Mouse (Mus musculus): Measurements from ENCODE around the gene Olfr1394. TPM values are rescaled to one million over a fixed set of nuclear protein-coding genes. Genes with fewer than 3 reads are reported as not detected.

Olfr1394 gene
- not detected for polyA plus RNA-seq (2017; shearing (Covaris generic))

DNA sequence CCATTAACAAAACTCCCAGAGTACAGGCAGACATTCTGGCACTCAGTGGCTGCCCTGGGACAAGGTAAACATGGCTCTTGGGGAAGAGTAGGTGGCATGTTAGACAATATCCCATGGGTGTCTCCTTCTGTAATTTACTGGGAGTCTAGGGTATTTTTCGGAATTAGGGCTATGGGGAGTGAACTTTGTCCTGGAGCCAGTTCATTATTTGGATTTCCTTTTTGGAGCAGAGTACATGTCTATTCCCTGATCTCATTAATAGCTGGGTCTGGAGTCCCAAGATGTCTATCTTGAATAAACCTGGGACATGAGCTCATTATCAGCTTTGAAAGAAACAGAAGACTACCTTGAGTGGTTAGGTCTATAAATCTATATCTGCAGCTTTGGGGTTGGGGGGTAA is at the start of gene Olfr1394:
Olfr1394 (plus strand) TSS at position 301 of the 400 bp plus-strand sequence.

DNA sequence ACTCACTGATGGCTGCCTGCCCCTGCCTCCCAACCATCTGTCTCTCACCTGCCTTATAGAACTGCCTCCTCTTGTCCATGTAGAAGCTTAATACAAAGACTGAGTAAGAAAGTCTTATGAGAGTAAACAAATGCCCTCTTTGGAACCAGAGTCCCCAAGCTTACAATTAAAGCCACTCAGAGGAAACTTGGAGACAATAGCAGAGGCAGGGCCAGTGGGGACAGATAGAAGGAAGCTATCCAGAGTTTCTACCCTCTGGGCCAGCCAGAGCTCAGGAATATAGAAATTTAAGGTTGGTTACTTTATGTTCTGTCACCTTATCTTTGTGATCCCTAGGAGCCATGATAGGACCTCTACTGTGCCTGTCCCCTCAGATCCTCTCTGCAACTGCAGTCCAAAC is 39.4 kb upstream of the Olfr1394 start, which contains the start of gene Olfr1396:
Olfr1396 (minus strand) TSS at position 101 of the 400 bp plus-strand sequence.

DNA sequence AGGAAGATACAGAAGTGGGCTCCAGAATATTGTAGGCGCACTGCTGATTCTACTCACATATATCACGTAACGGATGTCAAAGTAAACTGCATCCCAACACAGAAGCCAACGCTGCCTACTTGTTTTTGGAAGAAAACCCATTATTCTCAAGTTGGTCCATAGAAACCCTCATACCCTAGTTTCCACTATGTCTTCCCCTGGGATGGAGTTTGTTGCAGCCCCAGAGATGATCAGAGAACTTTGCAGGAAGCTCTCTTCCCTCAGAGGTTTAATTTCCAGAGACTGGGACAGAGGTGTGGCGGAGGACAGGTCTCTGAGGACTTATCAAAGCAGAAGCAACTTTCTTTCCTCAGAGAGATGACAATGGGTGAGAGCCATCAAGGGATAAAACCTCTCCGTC is 12.2 kb upstream of the Olfr1394 start, which contains the start of gene Olfr1395:
Olfr1395 (plus strand) TSS at position 301 of the 400 bp plus-strand sequence.

DNA sequence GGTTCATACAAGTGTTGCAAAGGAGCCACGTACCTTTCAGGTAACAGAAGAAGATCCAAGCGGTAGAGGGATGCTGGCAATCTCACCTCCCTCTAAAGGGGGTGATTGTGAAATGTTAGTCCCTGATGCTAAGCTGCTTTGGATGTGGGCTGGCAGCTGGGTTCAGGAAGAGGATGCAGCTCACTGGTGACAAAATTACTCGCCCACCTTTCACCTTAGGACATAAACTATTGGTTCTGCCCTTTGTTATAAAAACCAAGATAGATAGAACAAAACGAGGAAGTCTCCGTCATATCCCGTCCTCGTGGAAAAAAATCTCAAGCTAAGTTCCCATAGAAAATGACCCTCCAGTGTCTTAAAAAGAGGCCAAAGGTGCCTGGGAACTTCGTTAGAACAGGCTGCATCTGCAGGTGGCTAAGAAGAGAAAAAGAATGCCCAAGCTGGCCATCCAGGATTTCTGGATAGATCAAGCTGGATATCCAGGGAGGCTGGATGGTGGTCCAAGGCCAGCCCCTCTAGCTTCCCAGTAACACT is 32.8 kb downstream of the Olfr1394 start, which contains the start of gene Btnl9:
Btnl9 (minus strand) TSS at position 205 of the 534 bp plus-strand sequence.

DNA sequence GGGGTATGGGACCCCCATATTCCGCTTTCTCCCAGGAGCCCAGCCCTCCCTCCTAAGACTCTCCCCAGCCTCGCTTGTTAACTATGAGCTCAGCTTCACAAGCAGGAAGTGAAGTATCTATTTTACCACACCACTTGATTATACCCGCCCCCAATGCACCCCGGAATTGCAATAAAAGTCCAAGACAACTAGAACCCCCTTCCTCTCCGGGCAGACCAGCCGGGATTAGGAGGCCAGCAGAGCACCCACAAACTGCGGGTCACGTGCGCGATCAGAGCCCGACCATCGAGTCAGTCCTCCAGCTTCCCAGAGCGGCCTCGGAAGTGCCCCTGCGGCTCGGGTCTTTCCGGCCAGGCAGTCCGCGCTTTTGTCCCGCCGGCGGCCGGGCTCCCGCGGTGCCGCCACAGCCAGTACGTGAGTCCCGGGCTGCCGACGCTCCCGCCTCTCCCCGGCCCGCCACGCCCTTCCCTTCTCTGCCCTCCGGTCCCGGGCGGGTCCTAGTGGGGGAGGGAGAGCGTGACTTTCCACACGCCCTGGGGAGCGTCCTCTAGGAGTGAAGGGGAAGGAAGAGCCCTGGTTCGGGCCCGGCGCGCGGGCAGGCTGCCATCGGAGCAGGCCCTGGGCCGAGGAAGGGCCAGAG is 49.1 kb downstream of the Olfr1394 start, which contains the start of gene Zfp62:
Zfp62 (plus strand) TSS at position 164 of the 640 bp plus-strand sequence.

Other genes with a start within 250 kb of the Olfr1394 start
- gene Psme2b, start 208.2 kb upstream of the Olfr1394 start, polyA plus RNA-seq (2017; shearing (Covaris generic)) = 281 TPM
- 0.62 TPM for gene Olfr56, start 175.5 kb upstream of the Olfr1394 start, polyA plus RNA-seq (2017; shearing (Covaris generic))
- gene 9930111J21Rik1, start 175.0 kb upstream of the Olfr1394 start, polyA plus RNA-seq (2017; shearing (Covaris generic)) = 317 TPM
- 6.6 TPM for gene Gm12185, start 162.2 kb upstream of the Olfr1394 start, polyA plus RNA-seq (2017; shearing (Covaris generic))
- gene Tgtp1, start 160.2 kb upstream of the Olfr1394 start, polyA plus RNA-seq (2017; shearing (Covaris generic)) = 266 TPM
- gene 9930111J21Rik2, start 103.1 kb upstream of the Olfr1394 start, polyA plus RNA-seq (2017; shearing (Covaris generic)) = 161 TPM
- 364 TPM for gene Tgtp2, start 90.2 kb upstream of the Olfr1394 start, polyA plus RNA-seq (2017; shearing (Covaris generic))
- 525 TPM for gene Ifi47, start 77.8 kb upstream of the Olfr1394 start, polyA plus RNA-seq (2017; shearing (Covaris generic))
- gene Olfr1396, start 39.5 kb upstream of the Olfr1394 start, polyA plus RNA-seq (2017; shearing (Covaris generic)) = not detected
- not detected for gene Olfr1395, start 12.1 kb upstream of the Olfr1394 start, polyA plus RNA-seq (2017; shearing (Covaris generic))
- gene Btnl9, start 32.8 kb downstream of the Olfr1394 start, polyA plus RNA-seq (2017; shearing (Covaris generic)) = 0.16 TPM
- gene Zfp62, start 48.9 kb downstream of the Olfr1394 start, polyA plus RNA-seq (2017; shearing (Covaris generic)) = 88.1 TPM
- gene Mgat1, start 89.8 kb downstream of the Olfr1394 start, polyA plus RNA-seq (2017; shearing (Covaris generic)) = 123 TPM
- not detected for gene Olfr1393, start 123.9 kb downstream of the Olfr1394 start, polyA plus RNA-seq (2017; shearing (Covaris generic))
- not detected for gene Olfr1392, start 130.9 kb downstream of the Olfr1394 start, polyA plus RNA-seq (2017; shearing (Covaris generic))
- gene Olfr10, start 150.4 kb downstream of the Olfr1394 start, polyA plus RNA-seq (2017; shearing (Covaris generic)) = not detected
- gene Olfr1391, start 168.4 kb downstream of the Olfr1394 start, polyA plus RNA-seq (2017; shearing (Covaris generic)) = not detected
- gene Olfr1390, start 180.8 kb downstream of the Olfr1394 start, polyA plus RNA-seq (2017; shearing (Covaris generic)) = not detected